Mouse (Mus musculus) common myeloid progenitor, adult 5-6 weeks (primary cell): ENCODE measurements at regions not wholly inside any gene's neighbourhood (a gene's known extent, or its start where the extent isn't known, plus 50 kb on each side); places are given as distances from the start of the nearest gene placed in this dataset.

Experiments used
- ATAC-seq: replicated peaks from 2 replicates; pipeline ENCODE4 v1.8.0; 2016; ENCODE audit warnings: low read depth, mild to moderate bottlenecking, moderate TSS enrichment, inconsistent platforms; ENCODE audit not compliant: poor library complexity, severe bottlenecking

GRCm38 (mm10) chr3:124501427-124501826 lies 75.6 kb upstream of the 1700006A11Rik start:
- ATAC-seq: no peak

GRCm38 (mm10) chr3:124496072-124496471 lies 70.2 kb upstream of the 1700006A11Rik start:
- ATAC-seq: peak; percentile 76
